Mouse (Mus musculus) embryo, embryonic 10 days (tissue): ENCODE measurements at regions not wholly inside any gene's neighbourhood (a gene's known extent, or its start where the extent isn't known, plus 50 kb on each side); places are given as distances from the start of the nearest gene placed in this dataset.
A peak's percentile ranks its signal among the peaks of the same experiment; 100 is the strongest.
"Not testable (repeated sequence)": the region's sequence is repeated elsewhere in the genome, so short reads cannot be mapped to it uniquely, and the experiment has no call there.

Experiments
- DNase-seq: peaks from one replicate; pipeline ENCODE4 v3.0.0-alpha.2; 2015; ENCODE audit warnings: low spot score

- DNase-seq: peak; percentile 70
These were observed 642.4 kb upstream of the Gm19410 start for GRCm38 (mm10) chr8:35123196-35123621.

DNA sequence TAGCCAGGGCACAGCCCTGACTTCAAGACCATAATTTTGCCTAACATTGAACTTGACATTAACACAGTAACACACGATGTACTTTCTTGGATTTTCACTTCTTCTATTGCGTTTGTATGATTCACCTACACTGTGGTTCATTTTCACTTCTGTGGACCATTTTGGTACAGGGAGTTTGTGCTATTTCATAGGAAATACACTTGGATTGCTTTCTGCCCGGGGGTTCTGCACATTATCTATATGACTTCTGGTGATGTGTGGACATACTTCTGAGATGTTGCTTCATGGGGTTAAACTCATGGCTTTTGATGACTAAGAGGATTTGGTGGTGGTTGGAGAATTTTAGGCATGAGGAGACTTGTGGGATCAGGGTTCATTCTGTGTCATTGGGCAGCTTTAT is 640.4 kb upstream of the Gm19410 start:
- no peak for DNase-seq

DNA sequence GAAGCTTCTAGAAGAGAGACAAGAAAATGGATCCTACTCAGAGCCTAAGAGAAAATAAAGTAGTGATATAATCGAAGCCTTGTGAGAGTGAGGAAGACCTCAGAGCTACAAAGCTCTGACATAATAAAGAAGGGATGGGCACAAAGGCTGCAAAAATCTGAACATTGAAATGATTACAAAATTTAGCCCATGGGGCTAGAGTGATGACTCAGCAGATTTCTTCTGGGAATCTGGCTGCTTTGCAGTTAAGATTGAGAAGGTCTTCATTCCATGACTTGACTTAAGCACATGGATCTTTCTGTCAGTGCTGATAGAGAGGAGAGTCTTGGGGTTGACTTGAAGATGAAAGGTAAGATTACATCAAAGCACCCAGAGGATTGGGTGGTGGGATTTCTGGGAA is 633.3 kb upstream of the Gm19410 start:
- DNase-seq: no peak

GRCm38 (mm10) chr8:35135630-35136029 is 630.0 kb upstream of the Gm19410 start:
- DNase-seq: no peak

- DNase-seq: no peak
These were observed 628.9 kb upstream of the Gm19410 start for GRCm38 (mm10) chr8:35136643-35137042.

GRCm38 (mm10) chr8:35140775-35141174 is 624.8 kb upstream of the Gm19410 start:
- no peak for DNase-seq

DNA sequence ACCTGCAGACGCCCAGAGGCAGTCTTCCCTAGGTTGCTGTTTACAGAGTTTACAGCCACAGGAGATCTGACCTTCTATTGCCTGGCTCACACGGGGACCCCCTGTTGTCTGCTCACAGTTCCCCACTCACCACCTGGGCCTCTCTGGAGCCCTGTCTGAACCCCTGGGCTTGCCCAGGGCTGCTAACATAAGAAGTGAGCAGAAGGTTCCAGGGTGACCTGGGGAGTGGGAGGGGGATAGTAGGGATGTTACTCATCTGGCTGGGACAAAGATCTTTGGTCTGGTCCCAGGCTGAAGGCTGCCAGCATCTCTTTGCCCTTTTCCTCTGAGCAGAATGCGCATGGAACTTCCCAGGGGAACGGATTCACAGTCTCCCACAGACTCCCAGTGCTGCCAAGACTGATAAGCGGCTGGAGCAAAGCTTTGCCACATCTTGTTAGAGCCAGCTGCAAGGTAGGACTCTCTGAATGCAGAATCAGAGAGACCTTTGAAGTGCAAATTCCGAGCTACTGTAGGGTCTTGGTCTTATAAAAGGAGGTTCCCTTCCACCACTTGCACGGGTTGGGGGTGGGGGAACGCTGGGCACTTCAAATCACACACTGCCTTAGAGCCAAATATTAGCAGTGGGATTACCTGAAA is 622.5 kb upstream of the Gm19410 start:
- no peak for DNase-seq

- no peak for DNase-seq
These were observed 621.9 kb upstream of the Gm19410 start for GRCm38 (mm10) chr8:35143684-35144083.

GRCm38 (mm10) chr8:35144401-35144800 is 621.2 kb upstream of the Gm19410 start:
- peak; percentile 25 for DNase-seq

DNA sequence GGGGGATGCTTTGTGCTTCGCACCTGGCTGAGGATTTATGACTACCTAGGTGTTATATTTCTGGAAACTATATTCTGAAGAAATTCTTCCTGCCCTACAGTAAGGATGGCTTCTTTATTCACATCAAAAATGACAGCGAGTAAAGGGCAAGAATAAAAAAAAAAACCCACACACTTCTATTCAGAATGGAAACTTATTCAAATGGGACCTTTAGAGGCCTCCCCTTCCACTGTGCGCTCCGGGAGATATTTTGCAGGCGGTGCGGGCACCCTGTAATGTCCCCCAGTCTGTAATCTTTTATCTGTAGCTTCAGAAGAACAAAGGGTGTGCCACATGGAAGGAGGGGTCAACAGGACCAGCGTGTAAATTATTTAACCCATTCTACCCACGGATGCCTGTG is 618.1 kb upstream of the Gm19410 start:
- DNase-seq: no peak

DNA sequence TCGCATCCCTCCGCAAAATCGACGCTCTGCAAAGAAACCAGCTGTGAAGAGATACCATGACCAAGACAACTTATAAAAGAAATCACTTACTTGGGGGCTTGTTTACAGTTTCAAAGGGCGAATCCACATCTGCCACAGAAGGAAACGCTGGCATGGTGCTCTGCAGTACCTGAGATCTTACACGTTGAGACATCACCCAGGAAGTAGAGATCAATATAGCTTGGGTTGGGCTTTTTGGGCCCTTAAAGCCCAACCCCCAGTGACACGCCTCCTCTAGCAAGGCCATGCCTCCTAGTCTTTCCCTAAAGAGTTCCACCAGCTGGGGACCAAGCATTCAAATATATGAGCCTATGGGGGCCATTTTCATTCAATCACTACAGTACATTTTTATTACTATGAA is 617.6 kb upstream of the Gm19410 start:
- DNase-seq: no peak

- DNase-seq: no peak
These were observed 613.0 kb upstream of the Gm19410 start for GRCm38 (mm10) chr8:35152585-35152984.

GRCm38 (mm10) chr8:35156272-35156671 is 609.3 kb upstream of the Gm19410 start:
- DNase-seq: peak; percentile 85

DNA sequence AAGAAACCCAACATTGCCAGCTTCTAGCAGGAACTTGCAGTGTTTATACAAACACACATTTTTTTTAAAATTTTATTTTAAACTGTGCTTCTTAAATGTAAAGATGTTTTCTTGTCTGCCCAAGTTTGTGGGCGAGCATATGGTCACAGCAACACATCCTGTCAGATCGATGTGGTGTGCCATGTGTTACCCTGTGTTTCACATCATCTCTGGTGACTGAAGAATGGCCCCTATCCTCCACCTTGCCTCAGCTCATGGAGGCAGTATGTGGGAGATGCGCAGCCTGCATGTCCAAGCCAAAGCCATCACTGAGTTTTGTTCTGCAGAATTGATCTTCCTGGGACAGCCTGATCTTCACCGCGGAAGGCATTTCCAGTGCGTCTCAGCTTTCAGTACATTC is 607.9 kb upstream of the Gm19410 start:
- DNase-seq: no peak

- DNase-seq: peak; percentile 71
These were observed 606.3 kb upstream of the Gm19410 start for GRCm38 (mm10) chr8:35159329-35159728.

DNA sequence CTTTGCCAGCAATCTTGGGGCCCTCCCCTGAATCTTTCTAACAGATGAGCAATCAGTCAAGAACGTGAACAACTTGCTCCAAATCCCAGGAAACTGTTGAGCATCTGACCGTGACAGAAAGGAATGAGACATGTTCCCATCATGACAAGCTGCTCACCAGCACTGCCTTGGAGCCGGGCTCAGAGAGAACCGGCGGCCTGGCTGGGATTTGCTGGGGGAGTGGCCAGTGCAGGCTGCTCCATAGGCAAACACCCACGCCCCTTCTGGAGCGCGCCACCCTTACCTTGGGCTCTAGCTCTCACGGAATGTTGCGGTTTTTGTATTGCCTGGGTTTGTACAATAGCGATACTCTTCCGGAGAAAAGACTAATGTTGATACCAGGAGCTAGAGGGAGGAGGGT is 605.4 kb upstream of the Gm19410 start:
- DNase-seq: no peak

DNA sequence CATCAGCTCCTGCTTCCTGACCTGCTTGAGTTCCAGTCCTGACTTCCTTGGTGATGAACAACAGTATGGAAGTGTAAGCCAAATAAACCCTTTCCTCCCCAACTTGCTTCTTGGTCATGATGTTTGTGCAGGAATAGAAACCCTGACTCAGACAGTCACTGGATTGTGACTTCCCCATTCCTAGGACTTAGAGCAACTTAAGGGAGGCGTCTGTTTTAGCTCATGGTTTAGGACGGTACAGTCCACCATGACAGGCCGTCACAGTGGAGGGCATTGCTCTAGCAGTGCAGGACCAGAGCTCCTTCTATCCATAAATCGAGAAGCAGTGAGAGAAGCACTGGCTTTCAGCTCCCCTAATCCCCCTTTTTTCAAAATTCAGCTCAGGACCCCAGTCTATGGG is 603.4 kb upstream of the Gm19410 start:
- not testable (repeated sequence) for DNase-seq

DNA sequence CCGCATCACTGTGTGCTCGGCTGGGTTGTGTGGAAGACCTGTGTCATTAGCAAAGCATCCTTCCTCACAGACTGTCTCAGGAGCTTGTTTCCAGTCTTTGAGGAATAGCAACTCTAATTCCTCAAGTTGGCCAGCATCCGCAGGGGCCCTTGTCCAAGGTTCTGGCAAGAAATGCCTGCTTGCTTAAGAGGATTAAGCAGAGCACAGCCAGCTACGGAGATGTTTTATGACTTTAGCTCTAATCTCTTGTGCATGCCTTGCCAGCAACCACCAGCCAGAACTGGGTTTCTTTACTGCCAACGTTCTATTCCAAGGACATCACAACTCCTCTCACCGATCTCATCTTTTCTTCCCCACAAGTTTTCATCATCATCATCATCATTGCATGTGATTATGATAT is 599.0 kb upstream of the Gm19410 start:
- no peak for DNase-seq

- DNase-seq: no peak
These were observed 593.9 kb upstream of the Gm19410 start for GRCm38 (mm10) chr8:35171536-35172310.

DNA sequence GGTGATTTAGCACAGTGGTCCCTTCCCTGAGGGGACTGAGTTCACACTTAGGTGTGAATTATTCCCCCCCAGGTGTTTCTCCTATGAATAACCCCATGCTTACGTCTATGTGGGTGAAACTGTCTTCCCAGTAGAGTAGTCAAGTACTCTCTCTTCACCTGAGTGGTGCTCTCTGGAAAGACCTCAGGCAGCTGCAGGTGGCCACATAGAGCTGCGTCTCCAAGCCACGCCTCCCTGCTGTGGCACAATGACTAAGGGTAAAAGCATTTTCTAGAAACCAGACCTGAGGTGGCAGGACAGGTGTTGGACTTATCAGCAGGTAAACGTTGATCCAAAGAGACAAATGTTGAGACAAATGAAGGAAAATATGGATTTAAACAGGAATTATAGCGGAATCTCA is 588.3 kb upstream of the Gm19410 start:
- no peak for DNase-seq

DNA sequence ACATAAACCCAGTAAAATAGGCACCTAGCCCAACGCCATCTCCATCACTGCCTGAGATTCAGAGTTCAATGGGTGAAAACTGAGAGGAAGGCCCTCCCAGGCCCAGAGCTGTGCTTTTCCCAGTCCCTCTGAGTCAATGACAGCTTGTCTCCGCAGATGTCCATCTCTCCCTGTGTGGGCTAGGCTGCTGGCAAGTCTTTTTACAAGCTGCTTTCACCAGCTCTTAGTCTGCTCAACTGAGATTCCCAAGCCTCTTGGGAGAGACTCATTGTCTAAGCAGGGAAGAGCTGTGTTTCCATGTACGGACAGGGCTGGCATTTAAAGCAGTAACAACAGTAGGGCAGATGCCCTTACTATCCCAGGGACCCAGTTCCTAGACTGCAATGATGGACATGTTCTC is 585.5 kb upstream of the Gm19410 start:
- no peak for DNase-seq

DNA sequence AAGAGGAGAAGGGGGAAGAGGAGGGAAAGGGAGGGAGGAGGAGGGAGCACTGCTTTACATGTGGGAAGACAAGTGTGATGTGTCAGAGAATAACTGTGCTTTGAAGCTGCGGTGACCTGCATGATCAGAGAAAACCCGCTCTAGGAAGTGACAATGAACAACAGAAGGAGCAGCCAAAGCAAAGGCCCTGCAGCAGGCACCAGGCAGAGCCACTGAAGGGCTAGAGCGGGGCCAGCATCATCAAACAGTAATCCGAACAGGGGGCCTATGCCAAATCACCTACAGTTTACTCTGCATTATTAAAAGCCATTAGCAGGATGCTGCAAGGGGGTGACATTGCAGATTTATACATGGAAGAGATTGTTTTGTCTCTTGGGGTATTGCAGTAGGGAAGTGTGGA is 583.4 kb upstream of the Gm19410 start:
- DNase-seq: no peak

- no peak for DNase-seq
These were observed 582.2 kb upstream of the Gm19410 start for GRCm38 (mm10) chr8:35183423-35183822.

DNA sequence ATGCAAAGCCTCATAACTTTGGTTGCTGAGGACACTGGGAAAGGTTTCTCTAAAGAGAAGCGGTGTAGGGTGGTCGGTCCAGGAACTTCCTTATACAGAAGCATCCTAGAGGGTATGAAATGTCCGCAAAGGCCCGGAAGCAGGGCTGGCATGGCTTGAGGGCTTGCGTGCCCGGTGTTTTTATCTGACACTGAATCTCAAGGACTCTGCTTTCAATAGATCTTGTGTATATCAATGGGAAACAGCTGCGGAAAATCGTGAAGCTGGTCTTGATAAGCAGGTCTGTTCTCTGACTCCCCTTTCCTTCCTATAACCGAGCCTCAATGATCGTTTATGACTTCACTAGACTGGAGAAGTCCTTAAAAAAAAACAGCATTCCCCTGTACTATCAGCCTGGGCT is 580.4 kb upstream of the Gm19410 start:
- no peak for DNase-seq
